Mouse (Mus musculus) brain, adult 10 weeks (tissue): ENCODE results near the gene Rpl18. TPM values are rescaled to one million over a fixed set of nuclear protein-coding genes. Genes with fewer than 3 reads are reported as not detected.

Experiments used
- polyA plus RNA-seq: library from polyadenylated mRNA; stranded (reverse); fragments of 350-450 nt; fragmentation: Illumina TruSeq; extraction: RNeasy Lipid Tissue Mini Kit (QIAGEN cat#74804); gene quantifications from one replicate; pipeline ENCODE4 v1.2.3, GENCODE M21; 2015; ENCODE audit warnings: low read depth, low replicate concordance

Gene Rpl18
- polyA plus RNA-seq: 458 TPM

DNA sequence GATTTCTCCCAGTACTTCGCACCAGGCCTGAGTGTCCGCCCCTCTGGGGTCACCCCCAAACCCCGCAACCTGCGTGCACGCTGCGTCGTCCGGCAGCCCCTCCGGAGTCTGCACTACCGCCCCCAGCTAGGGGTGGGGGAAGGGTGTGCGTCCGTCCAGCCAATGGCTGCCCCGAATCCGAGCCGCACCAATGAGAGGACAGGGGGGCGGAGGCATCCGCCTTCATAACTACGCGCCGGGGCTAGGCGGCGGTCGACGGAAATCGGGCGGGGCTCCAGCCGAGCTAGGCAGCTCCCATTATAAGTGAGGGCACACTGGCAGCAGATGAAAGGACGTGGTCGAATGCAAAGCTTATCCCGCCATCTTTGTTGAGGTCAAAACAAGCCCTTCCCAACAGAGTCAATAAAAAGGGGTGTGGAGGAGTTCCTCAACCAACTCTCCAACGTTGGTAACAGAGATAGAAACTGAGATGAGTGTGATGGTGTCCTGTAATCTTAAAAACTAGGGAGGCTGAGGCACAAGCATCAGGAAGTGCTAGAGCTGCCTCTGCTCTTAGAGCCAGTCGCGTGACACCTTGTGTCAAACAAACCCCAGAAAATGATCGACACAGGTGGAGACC lies at the start of gene Rpl18:
Rpl18 (plus strand) TSS at position 368 of the 619 bp plus-strand sequence.

DNA sequence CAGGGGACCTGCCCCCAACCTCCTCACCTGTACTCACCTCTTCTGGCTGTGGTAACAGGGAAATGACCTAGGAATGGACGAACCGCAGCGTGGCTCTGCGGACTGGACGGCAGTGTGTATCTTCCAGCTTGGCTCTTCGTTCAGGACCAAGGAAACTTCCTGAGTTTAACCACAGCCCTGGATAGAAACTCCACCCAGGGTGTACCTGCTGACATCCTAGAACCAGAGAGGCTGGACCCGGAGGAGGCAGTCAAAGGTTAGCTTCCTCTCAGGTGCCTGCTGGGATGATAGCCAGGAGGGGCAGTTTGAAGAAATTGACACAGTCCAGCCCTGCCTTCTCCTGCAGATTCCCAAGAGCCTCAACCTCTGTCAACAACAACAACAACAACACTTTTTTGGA lies 49.1 kb upstream of the Rpl18 start, which contains the start of gene Fut2:
Fut2 (minus strand) TSS at position 234 of the 400 bp plus-strand sequence.

DNA sequence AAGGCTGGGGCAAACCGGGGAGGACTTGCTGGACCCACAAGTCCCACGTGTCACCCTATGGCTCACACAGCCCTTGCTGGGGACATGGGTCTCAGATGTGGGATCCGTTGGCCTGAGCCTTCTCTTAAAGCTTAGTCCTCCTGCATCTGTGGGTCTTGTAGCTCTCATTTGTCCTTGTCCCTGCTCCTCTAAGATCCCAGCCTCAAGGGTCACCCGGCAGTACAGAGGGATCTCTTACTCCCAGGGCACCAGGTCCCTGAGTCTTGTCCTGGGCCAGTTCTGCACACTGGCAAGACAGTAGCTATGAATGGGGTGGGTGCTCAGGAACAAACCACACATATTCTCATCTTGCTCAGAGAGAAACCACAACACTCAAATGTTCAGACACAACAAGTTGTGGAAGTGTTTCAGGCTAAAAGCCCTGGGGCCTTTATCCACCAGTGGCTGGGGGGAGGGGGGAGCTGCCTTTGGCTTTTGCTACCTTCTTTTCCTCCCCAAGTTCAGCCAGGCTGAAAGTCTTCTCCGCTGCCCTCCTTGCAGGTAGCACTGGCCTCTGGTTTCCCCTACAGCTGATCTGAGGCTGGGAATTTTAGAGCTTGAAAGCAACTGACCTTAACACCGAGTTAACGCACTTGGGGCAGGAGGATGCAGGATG lies 31.7 kb upstream of the Rpl18 start, which contains the start of gene Ntn5:
Ntn5 (plus strand) TSS at position 627 of the 655 bp plus-strand sequence.

DNA sequence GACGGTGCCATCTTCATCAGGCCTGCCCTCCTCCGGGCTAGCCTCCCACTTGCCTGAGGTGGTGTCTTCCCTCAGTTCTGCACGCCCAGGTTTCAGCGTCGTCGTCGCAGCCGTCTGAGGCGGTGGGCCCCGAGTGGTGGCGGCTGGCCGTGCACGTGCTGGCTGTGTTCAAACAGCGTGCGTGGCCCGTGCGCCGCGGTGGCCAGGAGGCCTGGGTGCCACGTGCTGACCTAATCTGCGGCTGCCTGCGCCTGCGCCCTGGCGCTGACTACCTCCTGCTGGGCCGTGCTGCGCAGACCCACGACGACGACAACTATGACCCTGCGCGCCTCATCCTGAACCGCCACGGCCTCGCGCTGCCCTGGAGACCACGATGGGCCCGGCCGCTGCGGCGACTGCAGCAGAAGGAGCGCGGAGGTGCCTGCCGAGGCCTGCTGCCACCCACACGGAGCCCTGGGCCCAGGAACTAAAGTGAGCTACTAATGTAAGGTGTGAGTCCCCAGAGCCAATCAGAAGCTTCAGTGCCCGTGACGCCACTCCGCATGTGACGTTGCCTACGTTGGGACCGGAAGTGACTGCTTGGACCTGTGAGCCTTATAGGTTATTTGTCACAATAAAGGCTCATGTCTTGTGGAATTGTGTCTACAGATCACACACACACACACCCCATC lies 21.2 kb upstream of the Rpl18 start, which contains the start of gene Sec1:
Sec1 (minus strand) TSS at position 482 of the 671 bp plus-strand sequence.

DNA sequence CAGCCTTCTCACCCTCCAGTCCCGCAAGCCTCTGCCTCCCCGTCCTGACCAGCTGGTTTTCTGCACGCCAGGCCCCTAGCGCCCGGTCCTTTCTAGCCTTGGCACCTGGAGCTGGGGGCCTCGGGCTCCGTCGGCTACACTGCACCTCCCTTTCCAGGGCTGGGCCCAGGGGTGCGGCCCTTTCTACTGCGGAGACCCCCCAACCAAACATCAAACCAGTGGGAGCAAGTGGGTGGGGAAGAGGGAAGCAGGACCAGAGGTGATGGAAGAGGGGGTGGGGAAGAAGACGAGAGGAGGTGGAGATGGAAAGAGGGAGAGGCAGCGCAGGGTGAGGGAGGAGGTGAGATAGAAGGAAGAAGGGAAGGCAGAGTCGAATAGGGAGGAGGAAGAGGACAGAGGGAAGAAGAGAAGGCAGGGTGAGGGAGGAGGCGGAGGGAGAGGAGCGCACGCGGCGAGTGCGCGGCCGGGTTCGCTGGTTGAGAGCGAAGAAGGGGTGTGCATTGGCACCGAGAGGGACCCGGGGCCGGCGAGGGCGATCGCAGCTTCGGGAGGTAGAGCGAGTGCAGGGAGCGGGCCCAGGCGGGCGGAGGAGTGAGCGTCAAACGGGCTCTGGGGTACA lies 15.6 kb upstream of the Rpl18 start, which contains the start of gene Car11:
Car11 (plus strand) TSS at position 321 of the 619 bp plus-strand sequence.

DNA sequence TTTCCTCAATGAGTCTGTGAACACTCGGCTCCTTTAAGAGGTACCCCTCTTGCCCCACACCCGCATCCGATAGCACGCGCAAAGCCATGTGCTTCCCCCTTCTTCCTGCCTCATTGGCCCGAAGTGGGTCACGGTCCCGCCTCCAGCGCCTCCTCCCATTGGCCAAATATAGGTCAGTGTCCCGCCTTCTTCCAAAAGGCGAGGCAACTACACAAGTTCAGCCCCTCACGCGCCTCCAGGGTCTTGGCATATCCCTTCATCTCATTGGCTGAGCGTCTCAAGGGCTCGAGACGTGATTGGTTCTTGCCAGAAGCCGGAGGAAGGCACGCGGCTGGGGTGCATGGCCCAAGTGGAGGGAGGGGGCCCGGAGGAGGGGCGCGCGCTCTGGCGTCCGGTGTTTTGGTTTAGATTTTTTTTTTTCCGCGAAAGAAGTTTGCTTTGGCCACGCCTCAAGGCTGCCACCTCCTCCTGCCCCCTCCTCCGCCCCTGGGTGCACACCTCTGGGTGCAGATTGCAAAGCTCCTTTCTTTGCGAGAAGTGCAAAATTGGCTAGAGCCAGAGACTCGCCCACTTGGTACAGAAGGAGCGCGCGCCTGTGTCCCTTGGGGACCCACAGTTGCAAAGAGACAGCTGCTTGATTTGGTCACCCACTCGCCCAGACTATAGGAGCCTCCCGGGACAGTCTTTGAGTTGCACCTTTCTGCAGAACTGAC lies 10.4 kb upstream of the Rpl18 start, which contains the start of gene Dbp:
Dbp (plus strand) TSS at position 359 of the 713 bp plus-strand sequence.

DNA sequence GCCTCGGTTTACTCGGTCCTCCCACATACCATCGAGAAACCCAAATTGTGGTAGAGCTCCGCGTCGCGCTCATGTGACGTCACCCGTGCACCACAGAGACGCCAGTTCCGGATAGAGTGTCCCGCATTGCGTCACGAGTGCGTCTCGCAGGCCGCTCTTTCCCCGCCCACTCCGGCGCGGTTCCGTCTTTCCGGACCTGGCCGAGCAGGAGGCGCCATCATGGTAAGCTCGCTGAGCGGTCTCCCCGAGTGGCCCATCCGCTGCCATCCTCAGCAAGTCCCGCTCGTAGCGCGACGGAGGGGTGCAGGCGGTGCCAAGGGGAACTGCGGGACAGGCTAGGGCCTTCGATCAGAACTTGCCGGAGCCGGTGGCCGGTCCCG lies 2.7 kb downstream of the Rpl18 start, which contains the start of gene Sphk2:
Sphk2 (minus strand) TSS at position 85 of the 380 bp plus-strand sequence.

DNA sequence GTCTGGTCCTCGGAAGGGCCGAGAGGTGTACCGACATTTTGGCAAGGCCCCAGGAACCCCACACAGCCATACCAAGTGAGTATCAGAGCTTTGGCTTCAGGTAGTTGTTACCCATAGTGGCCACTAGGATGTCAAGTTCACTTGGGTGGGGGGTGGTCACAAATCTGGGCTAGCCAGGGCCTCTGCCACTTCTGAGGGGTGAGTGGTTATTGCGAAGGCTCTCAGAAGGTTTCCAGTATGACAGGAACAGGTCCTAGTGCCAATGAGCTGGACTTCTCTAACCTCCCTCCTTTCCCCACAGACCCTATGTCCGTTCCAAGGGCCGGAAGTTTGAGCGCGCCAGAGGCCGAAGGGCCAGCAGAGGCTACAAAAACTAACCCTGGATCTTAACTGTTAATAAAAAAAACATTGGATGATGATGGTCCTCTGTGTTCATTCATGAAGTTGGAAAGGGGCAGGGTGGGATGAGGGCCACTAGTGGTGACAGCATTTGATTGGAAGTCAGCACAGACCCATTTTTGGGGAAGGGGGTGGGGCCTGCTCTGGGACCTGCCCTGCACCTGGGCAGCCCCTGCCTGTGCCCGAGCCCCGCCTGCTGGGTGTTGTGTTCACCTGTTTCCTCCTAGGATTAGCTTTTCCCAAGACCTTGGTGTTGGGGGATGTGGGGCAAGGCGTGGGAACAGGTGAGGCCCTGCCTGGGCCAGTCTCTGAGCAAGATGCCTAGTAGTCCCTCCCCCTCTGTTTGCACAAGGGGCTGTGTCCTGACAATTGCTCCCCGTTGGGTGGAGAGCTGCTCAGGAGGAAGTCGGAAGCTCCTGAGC lies 5.4 kb downstream of the Rpl18 start, which contains the start of gene Fam83e:
Fam83e (plus strand) TSS at position 800 of the 821 bp plus-strand sequence.

DNA sequence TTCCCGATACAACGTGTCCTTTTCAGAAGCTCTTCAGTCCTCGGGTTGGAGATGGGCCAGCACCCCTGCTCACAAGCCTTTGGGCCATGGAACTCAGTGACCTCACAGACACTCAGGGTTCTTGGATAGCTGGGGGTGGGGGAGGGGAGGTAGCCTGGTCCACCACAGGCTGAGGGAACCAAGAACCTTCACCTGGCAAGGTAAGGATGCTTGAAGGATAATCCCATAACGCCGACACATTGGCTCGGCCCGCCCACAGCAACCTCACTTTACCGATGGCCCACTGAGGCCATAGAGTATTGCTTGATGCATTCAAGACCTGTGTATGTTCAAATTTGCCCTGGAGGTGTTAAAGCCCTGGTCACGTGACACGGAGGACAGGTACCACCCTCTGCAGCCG lies 10.5 kb downstream of the Rpl18 start, which contains the start of gene Spaca4:
Spaca4 (minus strand) TSS at position 101 of the 400 bp plus-strand sequence.

Other genes with a start within 250 kb of the Rpl18 start
- 77.2 TPM for gene Bax, start 248.6 kb upstream of the Rpl18 start, polyA plus RNA-seq
- 0.27 TPM for gene Tulp2, start 233.6 kb upstream of the Rpl18 start, polyA plus RNA-seq
- gene Gm45808, start 228.6 kb upstream of the Rpl18 start, polyA plus RNA-seq: not detected
- 6.1 TPM for gene Dhdh, start 226.7 kb upstream of the Rpl18 start, polyA plus RNA-seq
- gene Nucb1, start 205.1 kb upstream of the Rpl18 start, polyA plus RNA-seq: 90.0 TPM
- gene Ppp1r15a, start 189.2 kb upstream of the Rpl18 start, polyA plus RNA-seq: 17.3 TPM
- 2.7 TPM for gene Plekha4, start 189.1 kb upstream of the Rpl18 start, polyA plus RNA-seq
- not detected for gene Hsd17b14, start 160.6 kb upstream of the Rpl18 start, polyA plus RNA-seq
- gene Bcat2, start 145.3 kb upstream of the Rpl18 start, polyA plus RNA-seq: 17.1 TPM
- gene Fgf21, start 100.0 kb upstream of the Rpl18 start, polyA plus RNA-seq: not detected
- gene Fut1, start 98.2 kb upstream of the Rpl18 start, polyA plus RNA-seq: not detected
- gene Izumo1, start 93.6 kb upstream of the Rpl18 start, polyA plus RNA-seq: not detected
- gene Rasip1, start 88.0 kb upstream of the Rpl18 start, polyA plus RNA-seq: 4.0 TPM
- 4.0 TPM for gene Mamstr, start 75.5 kb upstream of the Rpl18 start, polyA plus RNA-seq
- gene Fut2, start 49.1 kb upstream of the Rpl18 start, polyA plus RNA-seq: 0.31 TPM
- gene Ntn5, start 31.4 kb upstream of the Rpl18 start, polyA plus RNA-seq: 5.4 TPM
- gene Sec1, start 21.1 kb upstream of the Rpl18 start, polyA plus RNA-seq: 1.1 TPM
- gene Car11, start 15.6 kb upstream of the Rpl18 start, polyA plus RNA-seq: 234 TPM
- 80.7 TPM for gene Dbp, start 10.4 kb upstream of the Rpl18 start, polyA plus RNA-seq
- gene Sphk2, start 2.5 kb downstream of the Rpl18 start, polyA plus RNA-seq: 18.2 TPM
- gene Fam83e, start 5.8 kb downstream of the Rpl18 start, polyA plus RNA-seq: not detected
- not detected for gene Spaca4, start 10.4 kb downstream of the Rpl18 start, polyA plus RNA-seq
- gene Lmtk3, start 68.3 kb downstream of the Rpl18 start, polyA plus RNA-seq: 101 TPM
- 17.1 TPM for gene Sult2b1, start 69.2 kb downstream of the Rpl18 start, polyA plus RNA-seq
- gene Cyth2, start 99.1 kb downstream of the Rpl18 start, polyA plus RNA-seq: 173 TPM
- gene Kcnj14, start 109.3 kb downstream of the Rpl18 start, polyA plus RNA-seq: 2.9 TPM
- 15.6 TPM for gene Grwd1, start 115.5 kb downstream of the Rpl18 start, polyA plus RNA-seq
- 88.2 TPM for gene Kdelr1, start 157.3 kb downstream of the Rpl18 start, polyA plus RNA-seq
- 7.3 TPM for gene Grin2d, start 162.9 kb downstream of the Rpl18 start, polyA plus RNA-seq
- gene Syngr4, start 181.3 kb downstream of the Rpl18 start, polyA plus RNA-seq: not detected
- 23.1 TPM for gene Tmem143, start 181.5 kb downstream of the Rpl18 start, polyA plus RNA-seq
- 3.6 TPM for gene Emp3, start 205.9 kb downstream of the Rpl18 start, polyA plus RNA-seq
- 2.9 TPM for gene Ccdc114, start 208.6 kb downstream of the Rpl18 start, polyA plus RNA-seq